Mouse (Mus musculus): ENCODE measurements around the gene Tmem45a. TPM values are rescaled to one million over a fixed set of nuclear protein-coding genes. Genes with fewer than 3 reads are reported as not detected.
"Not testable (repeated sequence)": the region's sequence is repeated elsewhere in the genome, so short reads cannot be mapped to it uniquely, and the experiment has no call there.

Tmem45a gene
- 1 to 10 TPM; 1.1 to 3.4 (median 2.4) TPM for total RNA-seq (2022)

DNA sequence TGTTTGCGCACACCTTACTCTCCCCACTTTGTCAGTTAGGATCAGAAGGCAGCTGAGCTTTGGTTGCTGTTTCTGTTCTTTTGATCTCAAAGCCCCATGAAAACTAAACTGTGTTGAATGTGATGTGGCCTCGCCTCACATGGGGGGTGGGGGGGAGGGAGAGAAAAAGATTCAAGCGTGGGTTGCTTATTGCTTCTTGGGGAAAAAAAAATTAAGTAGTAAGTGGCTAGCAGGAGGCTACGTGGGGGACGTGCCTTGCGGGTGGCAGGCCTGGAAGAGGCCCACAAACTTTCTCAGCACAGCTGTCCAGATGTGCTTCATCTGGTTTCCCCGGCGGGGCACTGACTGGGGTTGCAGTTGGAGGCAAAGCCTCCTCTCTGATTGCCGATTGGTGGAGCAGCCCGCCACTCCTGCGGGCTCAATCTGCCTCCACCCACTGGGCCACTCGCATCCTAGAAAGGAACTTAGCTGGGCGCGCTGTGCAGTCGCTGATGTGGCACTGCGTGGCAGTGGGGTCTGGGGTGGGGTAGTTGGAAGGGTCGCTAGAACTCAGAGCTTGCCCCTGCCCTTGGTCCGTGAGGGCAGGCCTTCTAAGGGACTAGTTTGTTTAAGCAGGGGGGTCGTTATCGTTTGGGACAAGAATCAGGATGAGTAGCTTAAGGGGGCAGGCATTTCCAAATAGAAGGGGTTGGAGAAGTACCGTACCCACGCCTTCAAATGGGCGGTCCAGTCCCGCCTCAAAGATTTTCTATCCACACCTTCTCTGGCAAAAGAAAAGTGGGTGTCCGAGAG, at the start of gene Tmem45a:
TSS of gene Tmem45a (minus strand) at position 343 of the 792 bp plus-strand sequence.
- DNase-seq (ENCODE audit: low spot score), result peak; percentile 85

- no peak for DNase-seq (ENCODE audit: low spot score)
These were observed 42.1 kb upstream of the Tmem45a start, which contains the start of gene Lnp1 for GRCm38 (mm10) chr16:56928023-56928422. Gene Lnp1 (minus strand): TSS chr16:56928061.

DNA sequence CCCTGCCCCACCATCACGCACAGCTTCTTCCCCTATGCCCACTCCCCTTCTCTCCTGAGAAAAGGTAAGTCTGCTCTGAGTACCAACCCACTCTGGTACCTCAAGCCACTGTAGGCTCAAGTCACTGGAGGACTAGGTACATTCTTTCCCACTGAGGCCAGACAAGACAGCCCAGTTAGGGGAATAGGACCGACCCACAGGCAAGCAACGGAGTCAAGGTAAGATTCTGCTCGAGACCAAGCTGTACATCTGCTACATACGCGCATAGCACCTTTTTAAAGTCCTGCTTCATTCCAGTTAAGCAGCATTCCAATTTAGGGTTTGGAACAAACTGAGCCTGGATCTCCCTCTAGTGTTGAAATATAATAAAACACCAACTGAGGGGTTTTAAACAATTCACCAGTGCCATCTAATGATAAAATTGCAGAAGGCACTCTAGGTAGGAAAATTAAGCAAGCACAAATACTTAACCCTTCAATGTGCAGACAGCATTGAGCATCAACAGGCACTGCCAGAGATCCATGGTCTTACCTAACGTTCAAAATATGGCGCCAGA, 34.2 kb upstream of the Tmem45a start:
- DNase-seq (ENCODE audit: low spot score), result peak; percentile 28

- DNase-seq (ENCODE audit: low spot score), result no peak
These were observed 31.3 kb upstream of the Tmem45a start for GRCm38 (mm10) chr16:56917230-56917629.

DNA sequence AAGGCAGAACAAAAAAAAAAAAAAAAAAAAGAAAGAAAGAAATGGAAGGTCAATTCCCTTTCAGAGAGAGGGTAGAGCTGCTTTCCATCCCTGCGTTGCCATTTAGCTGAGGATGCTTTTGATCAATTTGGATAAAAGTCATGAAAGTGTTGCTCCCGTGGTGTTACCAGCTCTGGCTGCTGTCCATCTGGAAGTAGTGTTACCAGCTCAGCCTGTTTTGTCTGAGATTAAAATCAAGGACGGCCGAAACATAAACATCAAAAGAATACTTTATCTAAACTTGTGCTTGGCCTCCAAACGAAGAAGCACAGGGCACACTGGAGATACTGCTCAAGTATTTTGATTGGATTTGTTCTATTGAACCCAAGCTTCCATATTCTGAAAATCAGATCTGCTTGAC, 23.0 kb upstream of the Tmem45a start:
- no peak for DNase-seq (ENCODE audit: low spot score)

DNA sequence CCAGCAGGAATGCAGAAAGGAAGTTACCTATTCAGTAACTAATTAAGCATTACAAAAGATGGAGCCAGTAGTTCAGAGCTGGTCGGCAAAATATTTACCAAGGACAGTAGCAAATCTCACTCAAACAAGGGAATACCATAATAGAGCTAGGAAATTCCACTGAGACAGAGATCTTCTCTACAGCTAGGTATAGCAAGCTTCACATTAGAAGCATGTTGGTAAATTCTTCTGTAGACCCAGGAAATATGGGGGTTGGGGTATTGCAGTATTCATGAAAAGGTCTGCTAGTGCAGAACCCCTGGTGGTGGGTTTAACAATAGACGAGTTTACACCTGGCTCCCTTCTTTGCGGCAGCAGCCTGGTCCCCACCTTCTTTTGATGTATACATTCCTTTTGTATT, 16.2 kb upstream of the Tmem45a start:
- DNase-seq (ENCODE audit: low spot score), result not testable (repeated sequence)

GRCm38 (mm10) chr16:56891583-56891982, 5.6 kb upstream of the Tmem45a start:
- DNase-seq (ENCODE audit: low spot score), result no peak

DNA sequence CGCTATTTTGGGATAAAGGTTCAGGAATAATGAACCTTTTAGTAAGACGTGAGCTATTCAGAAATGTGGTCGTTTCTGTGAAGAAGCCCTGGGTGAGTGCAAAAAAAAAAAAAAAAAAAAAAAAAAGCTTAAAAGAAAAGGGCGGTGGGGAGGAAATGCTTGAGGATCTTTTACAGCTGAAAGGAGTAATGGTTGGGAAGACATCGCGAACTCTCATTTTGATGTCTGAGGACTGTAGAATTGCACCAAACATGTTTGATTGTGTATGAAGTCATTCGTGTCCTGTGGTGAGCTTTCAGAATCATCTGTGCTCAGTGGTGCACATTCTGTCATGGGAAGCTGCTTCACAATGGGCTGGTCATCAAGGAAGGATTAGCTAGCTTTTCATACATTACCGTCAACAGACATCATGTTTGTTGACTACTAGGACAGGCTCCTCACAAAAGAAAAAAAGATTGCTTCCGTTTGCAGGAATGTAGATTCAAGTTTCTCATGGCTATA, 700 bp upstream of the Tmem45a start:
- DNase-seq (ENCODE audit: low spot score), result no peak

DNA sequence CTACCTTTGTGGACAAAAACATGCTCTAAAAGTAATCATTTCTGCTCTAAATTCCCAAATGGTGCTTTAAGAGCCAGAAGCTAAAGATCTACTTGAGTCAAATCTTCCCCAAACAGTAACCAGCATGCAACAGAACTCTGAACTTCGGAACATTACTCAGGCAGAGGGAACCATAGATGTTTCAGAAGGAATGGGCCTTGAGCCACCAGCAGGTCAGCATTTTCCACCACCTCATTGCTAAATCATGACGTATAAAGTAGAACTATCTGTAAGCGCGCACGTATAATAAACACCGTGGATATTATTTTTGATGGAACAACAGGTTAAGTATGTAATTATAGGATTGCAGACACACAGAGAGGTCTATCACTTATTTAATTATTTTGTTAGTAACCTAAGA, 1.2 kb downstream of the Tmem45a start:
- DNase-seq (ENCODE audit: low spot score), result no peak

- no peak for DNase-seq (ENCODE audit: low spot score)
These were observed 12.6 kb downstream of the Tmem45a start for GRCm38 (mm10) chr16:56873410-56873809.

DNA sequence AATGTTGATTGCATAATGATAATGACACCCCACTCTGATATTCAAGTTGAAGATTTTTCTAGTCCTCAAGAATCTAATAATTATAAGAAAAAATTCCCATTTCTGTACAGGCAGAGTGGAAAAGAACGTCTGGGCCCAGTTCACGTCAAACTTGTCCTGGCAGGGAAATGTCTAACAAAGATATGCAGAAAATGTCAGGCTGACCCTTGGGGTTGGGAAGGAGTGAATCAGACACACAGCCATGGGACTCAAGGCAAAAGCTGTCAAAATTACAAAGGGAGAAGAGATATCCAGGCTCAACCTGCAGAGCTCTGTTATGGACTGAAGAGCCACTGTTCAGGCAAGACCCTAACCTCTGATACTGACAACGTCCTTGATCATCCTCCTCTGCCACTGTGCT, 15.5 kb downstream of the Tmem45a start:
- no peak for DNase-seq (ENCODE audit: low spot score)

DNA sequence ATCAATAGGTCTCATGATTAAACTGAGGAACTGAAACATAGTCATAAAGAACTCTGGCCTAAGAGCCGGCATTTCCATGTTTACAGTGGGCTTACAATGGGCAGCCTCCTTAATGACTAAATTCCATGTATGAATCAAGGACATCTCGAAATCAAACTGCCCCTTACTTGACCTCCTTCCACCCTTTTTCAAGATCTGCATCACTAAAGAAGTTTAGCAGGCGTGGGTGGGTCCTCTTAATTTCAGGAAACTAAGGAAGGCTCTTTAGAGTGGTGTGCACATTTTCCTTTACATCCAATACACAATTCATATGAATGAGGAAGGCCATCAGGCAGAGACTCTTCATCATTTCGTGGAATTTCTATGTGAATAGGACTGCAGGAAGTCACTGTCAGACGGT, 17.6 kb downstream of the Tmem45a start:
- DNase-seq (ENCODE audit: low spot score), result no peak

DNA sequence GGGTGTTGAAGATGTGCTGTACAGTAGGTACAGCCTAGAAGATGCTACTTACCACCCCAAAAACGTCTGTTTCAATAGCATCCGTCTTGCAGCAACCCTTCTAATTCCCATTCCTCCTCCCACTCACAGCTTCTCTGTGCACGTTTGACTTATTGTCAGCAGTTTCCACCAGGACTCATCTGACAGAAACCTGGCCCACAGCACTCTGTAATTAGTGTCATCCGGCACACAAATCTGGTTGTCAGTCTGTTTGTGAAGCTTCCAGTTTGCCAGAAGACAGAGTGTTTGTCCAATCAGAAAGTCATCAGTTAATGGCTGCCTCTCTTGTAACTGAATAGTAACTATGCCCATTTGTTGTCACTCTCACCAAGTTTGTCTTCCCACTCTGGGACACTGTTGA, 18.4 kb downstream of the Tmem45a start:
- DNase-seq (ENCODE audit: low spot score), result no peak

DNA sequence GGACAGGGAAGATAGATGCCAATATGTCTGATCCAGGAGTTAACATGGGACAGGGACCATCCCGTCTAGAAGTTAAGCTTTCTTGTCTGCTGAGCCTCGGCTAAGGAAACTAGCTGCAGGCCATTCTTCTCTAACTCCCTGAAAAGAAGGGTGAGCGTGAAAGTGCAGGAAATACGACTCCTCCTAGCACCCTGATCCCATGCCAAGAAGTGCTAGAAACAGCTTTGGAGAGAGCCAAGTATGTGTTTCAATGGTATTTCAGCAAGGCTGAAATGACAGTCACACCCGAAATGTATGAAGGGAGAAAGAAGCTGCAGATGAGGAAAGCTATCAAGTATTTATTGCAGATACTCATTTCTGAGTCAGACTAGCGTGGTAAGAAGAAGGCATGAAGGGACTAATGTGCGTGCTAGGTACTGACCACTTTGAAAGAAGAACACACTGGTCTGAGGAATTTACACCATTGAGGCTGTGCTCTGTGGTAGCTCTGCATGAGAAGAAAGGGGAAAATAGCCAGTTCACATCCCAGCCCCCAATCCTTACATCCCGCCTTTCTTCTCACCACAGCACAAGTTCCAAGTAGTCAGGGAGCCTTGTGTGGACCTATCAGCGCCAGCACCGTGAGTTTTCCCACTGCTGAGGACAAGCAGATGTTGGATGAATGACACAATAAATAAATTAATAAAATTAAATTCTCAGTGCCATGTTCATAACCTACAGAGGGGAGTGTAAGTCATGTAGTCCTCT, 33.0 kb downstream of the Tmem45a start:
- peak; percentile 23 for DNase-seq (ENCODE audit: low spot score)

DNA sequence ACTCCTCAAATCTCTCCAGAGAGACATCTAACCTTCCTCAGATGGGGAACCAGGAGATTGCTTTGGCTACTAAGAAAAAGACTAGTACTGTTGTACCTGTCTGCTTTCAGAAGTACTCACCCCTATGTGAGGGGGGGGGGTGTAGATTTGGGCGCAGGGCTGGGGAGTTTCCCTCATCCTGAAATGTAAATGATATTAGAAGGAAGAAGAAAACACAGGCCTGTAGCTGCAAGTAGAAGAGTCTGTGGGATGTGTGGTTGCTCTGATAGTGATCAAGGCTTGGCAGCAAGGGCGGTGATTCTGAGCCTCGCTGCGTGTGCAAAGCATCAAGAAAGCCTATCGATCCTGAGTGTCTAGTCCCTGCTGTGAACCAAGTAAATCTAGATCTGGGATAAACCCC, 43.0 kb downstream of the Tmem45a start:
- DNase-seq (ENCODE audit: low spot score), result no peak

GRCm38 (mm10) chr16:56833312-56833711, 52.7 kb downstream of the Tmem45a start:
- DNase-seq (ENCODE audit: low spot score), result no peak

DNA sequence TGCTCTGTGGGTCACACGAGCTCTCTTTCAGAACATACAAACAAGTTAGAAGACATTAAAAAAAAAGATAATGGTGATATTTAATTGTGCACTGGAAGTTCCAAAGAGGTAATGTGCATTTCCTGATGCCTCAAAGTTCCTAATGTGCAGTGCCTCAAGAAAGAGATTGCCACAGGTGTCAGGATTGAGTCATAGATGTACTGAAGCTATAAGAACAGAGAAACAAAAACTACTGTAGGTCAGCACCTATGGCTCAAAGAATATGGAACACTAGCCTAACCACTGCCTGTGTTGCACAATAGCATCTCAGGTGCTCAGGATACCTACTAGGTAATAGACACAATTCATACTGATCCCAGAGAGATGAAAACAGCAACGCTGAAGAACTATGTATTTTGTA, 54.0 kb downstream of the Tmem45a start:
- DNase-seq (ENCODE audit: low spot score), result no peak

DNA sequence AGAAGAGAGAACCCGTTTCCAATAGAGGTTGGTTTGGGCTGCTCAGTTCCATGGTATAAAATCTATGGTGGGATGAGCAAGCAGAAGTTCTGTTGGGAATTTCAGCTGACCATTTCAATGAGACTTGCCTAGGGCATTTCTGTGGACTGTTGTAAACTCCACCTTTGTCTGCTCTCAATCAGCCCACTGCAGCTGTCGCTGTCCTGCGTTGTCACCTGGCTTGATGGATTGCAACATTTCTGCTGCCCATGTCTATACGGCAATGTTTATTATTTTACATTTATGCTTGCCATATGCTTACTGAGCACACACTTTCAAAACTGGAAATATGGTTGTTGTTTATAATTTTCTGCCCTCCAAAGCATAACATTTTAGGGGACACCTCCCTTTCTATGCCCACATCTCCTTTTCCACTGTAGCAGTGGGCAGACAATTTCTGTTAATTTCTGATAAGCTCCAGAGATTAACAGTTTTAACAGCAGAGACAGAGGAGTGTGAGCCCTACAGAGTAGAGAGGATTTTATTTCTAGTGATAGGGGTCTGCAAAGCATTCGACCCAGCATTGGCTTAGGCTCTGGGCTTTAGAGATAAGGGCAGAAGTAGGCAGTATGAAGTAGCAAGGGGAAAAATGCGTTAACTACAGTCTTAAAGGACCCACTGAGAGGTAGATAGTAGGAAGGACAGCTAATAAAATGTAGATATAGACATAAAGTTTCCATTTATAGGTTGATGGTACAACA, 84.4 kb downstream of the Tmem45a start:
- DNase-seq (ENCODE audit: low spot score), result no peak

GRCm38 (mm10) chr16:56800946-56801345, 85.0 kb downstream of the Tmem45a start:
- DNase-seq (ENCODE audit: low spot score), result no peak

DNA sequence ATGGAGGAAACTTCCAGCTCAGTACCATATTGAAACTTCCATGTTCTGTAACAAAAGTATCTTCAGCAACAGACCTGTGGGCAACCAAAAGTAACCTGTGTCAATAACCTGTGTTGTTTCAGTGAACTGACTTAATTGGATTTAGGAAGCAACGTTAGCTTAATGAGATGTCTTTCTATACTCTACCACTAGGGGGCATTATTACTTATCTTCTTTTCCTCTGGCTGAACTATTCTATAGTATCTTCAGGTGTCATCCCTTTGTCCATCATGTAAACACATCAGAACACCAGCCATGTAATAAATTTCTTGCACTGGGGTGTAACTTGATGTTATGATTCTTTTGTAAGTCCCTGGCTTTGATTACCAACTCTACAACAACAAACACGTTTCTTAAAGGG, 85.5 kb downstream of the Tmem45a start:
- DNase-seq (ENCODE audit: low spot score), result peak; percentile 21

GRCm38 (mm10) chr16:56799541-56800029, 86.4 kb downstream of the Tmem45a start:
- DNase-seq (ENCODE audit: low spot score), result no peak

GRCm38 (mm10) chr16:56798873-56799272, 87.1 kb downstream of the Tmem45a start:
- DNase-seq (ENCODE audit: low spot score), result no peak

Measured in heart, adult 8-10 months (tissue).